Mouse (Mus musculus): ENCODE data around the gene Fryl.

DNA sequence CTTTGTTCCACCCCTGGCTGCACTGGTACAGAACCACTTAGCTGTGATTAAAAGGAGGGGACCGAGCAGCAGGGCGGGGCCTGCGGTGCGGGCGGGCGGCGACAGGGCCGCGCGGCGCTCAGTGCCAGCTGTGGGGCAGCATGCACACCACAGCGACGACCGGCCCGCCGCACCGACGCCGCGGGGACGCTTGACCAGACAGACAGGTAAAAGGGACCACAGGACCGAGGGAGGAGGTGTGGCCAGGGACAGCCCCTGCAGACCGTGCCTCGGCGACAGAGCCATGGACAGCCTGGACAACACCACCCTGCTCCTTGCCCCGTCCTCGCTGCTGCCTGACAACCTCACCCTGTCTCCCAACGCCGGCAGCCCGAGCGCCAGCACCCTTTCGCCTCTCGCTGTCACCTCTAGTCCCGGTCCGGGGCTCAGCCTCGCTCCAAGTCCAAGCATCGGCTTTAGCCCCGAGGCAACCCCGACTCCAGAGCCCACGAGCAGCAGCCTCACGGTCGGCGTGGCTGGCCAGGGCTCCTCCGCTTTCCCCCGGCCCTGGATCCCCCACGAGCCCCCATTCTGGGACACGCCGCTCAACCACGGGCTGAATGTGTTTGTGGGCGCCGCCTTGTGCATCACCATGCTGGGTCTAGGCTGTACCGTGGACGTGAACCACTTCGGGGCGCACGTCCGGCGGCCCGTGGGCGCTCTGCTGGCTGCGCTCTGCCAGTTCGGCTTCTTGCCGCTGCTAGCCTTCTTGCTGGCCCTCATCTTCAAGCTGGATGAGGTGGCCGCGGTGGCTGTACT, 249.4 kb downstream of the Fryl start, which contains the start of gene Slc10a4:
- no peak for TF ChIP-seq CTCF (IDR thresholded peaks at IDR 0.05; ENCODE audit: borderline replicate concordance, control insufficient read depth, extremely low read depth, insufficient read depth, low read length, poor library complexity)
- no peak for TF ChIP-seq POLR2A (IDR thresholded peaks at IDR 0.05; ENCODE audit: control insufficient read depth, extremely low read depth, insufficient read depth, low read length, poor library complexity)
